Mouse (Mus musculus) testis, adult 2 months (tissue): ENCODE results near the gene Grin2b. TPM values are rescaled to one million over a fixed set of nuclear protein-coding genes. Genes with fewer than 3 reads are reported as not detected.

Source experiments
- H3K27ac ChIP-seq: fragments of 200-500 bp; 2 replicates; pipeline ENCODE4 v1.5.1; 2012; ENCODE audit warnings: low read depth, low read length; ENCODE audit not compliant: control insufficient read depth, insufficient read depth
- H3K27me3 ChIP-seq: fragments of 200-500 bp; 2 replicates; pipeline ENCODE4 v1.6.1; 2012; ENCODE audit warnings: mild to moderate bottlenecking, low read length, moderate library complexity; ENCODE audit not compliant: control insufficient read depth, insufficient read depth
- H3K36me3 ChIP-seq: fragments of 200-500 bp; 2 replicates; pipeline ENCODE4 v1.6.1; 2012; ENCODE audit warnings: mild to moderate bottlenecking, low read length; ENCODE audit not compliant: control insufficient read depth, insufficient read depth
- H3K4me1 ChIP-seq: fragments of 200-500 bp; 2 replicates; pipeline ENCODE4 v1.6.1; 2012; ENCODE audit warnings: low read length; ENCODE audit not compliant: control insufficient read depth, insufficient read depth
- H3K4me3 ChIP-seq: fragments of 200-500 bp; 2 replicates; pipeline ENCODE4 v1.5.1; 2012; ENCODE audit warnings: low read depth, mild to moderate bottlenecking, low read length, moderate library complexity, mixed read lengths; ENCODE audit not compliant: control insufficient read depth
- CTCF ChIP-seq: fragments of 200-500 bp; IDR thresholded peaks from 2 replicates; pipeline ENCODE4 v1.5.1; 2012; ENCODE audit warnings: low read depth, mild to moderate bottlenecking, inconsistent platforms, low read length, moderate library complexity; ENCODE audit not compliant: control insufficient read depth, insufficient read depth, insufficient replicate concordance
- POLR2A ChIP-seq: fragments of 200-500 bp; IDR thresholded peaks from 2 replicates; pipeline ENCODE4 v1.6.1; 2012; ENCODE audit warnings: low read depth, mild to moderate bottlenecking, inconsistent platforms, low read length, moderate library complexity; ENCODE audit not compliant: control insufficient read depth
- polyA plus RNA-seq: library from polyadenylated mRNA; depleted of rRNA; stranded (reverse); fragments of >200 nt; gene quantifications from 2 replicates; pipeline ENCODE4 v1.2.3, GENCODE M21; 2012

Gene Grin2b
- polyA plus RNA-seq, 1 experiment: 5.6 TPM

GRCm38 (mm10) chr6:136029235-136029939, 143.9 kb downstream of the Grin2b start:
- H3K4me1 ChIP-seq: no peaks in the 10 kb centered on the region
- H3K27me3 ChIP-seq: no peaks in the 10 kb centered on the region
- TF ChIP-seq POLR2A (no peak), CTCF (no peak)

GRCm38 (mm10) chr6:136026936-136027335, 146.4 kb downstream of the Grin2b start:
- Histone ChIP-seq H3K4me3 (no peak overlapping the region), H3K27ac (no peak overlapping the region), H3K27me3 (no peaks in the 10 kb centered on the region), H3K36me3 (no peaks in the 10 kb centered on the region), H3K4me1 (no peaks in the 10 kb centered on the region)
- TF ChIP-seq POLR2A (no peak), CTCF (no peak)

More at GRCm38 (mm10) chr6:136029235-136029939, 143.9 kb downstream of the Grin2b start:
- Histone ChIP-seq H3K36me3 (no peaks in the 10 kb centered on the region), H3K27ac (no peak overlapping the region), H3K4me3 (no peak overlapping the region)

GRCm38 (mm10) chr6:136025801-136026200, 147.5 kb downstream of the Grin2b start:
- Histone ChIP-seq H3K27ac (no peak overlapping the region), H3K36me3 (no peaks in the 10 kb centered on the region), H3K4me1 (no peaks in the 10 kb centered on the region), H3K27me3 (no peaks in the 10 kb centered on the region), H3K4me3 (no peak overlapping the region)
- TF ChIP-seq POLR2A (no peak), CTCF (no peak)

- Histone ChIP-seq H3K27ac (no peak overlapping the region), H3K4me1 (no peaks in the 10 kb centered on the region), H3K4me3 (no peak overlapping the region), H3K36me3 (no peaks in the 10 kb centered on the region), H3K27me3 (no peaks in the 10 kb centered on the region)
- TF ChIP-seq POLR2A (no peak), CTCF (no peak)
Observed at GRCm38 (mm10) chr6:136020460-136020859, 152.9 kb downstream of the Grin2b start.

- H3K4me1 ChIP-seq: no peaks in the 10 kb centered on the region
- no peak overlapping the region for H3K27ac ChIP-seq
- H3K36me3 ChIP-seq: no peaks in the 10 kb centered on the region
- no peaks in the 10 kb centered on the region for H3K27me3 ChIP-seq
- H3K4me3 ChIP-seq: no peak overlapping the region
- no peak for TF ChIP-seq CTCF
- no peak for TF ChIP-seq POLR2A
Observed at GRCm38 (mm10) chr6:136018962-136019361, 154.3 kb downstream of the Grin2b start.

- TF ChIP-seq CTCF (no peak), POLR2A (no peak)
- H3K27ac ChIP-seq: no peak overlapping the region
- no peaks in the 10 kb centered on the region for H3K4me1 ChIP-seq
- H3K36me3 ChIP-seq: no peaks in the 10 kb centered on the region
- H3K4me3 ChIP-seq: no peak overlapping the region
- H3K27me3 ChIP-seq: no peaks in the 10 kb centered on the region
Observed at GRCm38 (mm10) chr6:136013556-136014380, 159.5 kb downstream of the Grin2b start.

- Histone ChIP-seq H3K4me1 (no peaks in the 10 kb centered on the region), H3K27ac (no peak overlapping the region)
- TF ChIP-seq POLR2A (no peak), CTCF (no peak)
Observed at GRCm38 (mm10) chr6:136011533-136011932, 161.8 kb downstream of the Grin2b start.

More at GRCm38 (mm10) chr6:136011533-136011932, 161.8 kb downstream of the Grin2b start:
- H3K27me3 ChIP-seq: no peaks in the 10 kb centered on the region
- no peaks in the 10 kb centered on the region for H3K36me3 ChIP-seq
- H3K4me3 ChIP-seq: no peak overlapping the region
